ENCODE assay signal across 13 mouse cellular contexts in the genomic region with DNA sequence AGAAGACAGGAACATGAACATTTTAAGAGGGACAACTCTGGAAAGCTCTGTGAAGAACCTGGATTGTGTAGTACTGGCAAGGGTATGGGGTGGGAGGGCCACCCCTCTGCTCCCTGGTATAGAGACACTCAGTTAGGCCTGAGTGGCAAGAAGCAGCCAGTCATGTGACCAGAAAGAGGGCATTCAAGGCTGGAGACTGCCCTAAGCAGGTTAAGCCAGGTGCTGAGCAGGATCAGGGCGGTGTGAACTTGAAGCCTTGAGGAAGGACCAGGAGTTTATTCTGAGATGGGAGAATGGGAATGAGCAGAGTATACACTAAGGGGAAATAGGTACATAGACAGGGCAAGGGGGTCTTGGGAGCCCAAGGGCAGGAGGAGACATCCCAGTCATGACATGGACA. TPM values are rescaled to one million over a fixed set of nuclear protein-coding genes. Genes with fewer than 3 reads are reported as not detected.
DNase-seq lines count a peak whose midpoint lies in the region; ATAC-seq and TF ChIP-seq lines count a peak whose summit lies in the region.
"Had no signal": no experiment of that assay in that cellular context is flagged by ENCODE, and none has a peak within 500 bp of the region (broad histone marks: within the 10 kb centered on the region; RNA-seq: fewer than 3 reads in every experiment).

No protein-coding gene starts in this region.

- no peak overlapping the region for H3K4me2 ChIP-seq in hindbrain, embryonic 16.5 days (ENCODE audit: low read length)

- peaks cover 19% of the 10 kb centered on the region for H3K79me3 ChIP-seq in C2C12 (ENCODE audit: low read depth)

- intact Hi-C loops in left cerebral cortex, postnatal 36 days (cut with DNase I) = no loop called here

- ATAC-seq in hindbrain, embryonic 16.5 days = no peak

- no peak overlapping the region for H3K9ac ChIP-seq in hindbrain, embryonic 16.5 days (ENCODE audit: low read depth, low read length)

- no peak for DNase-seq in hindbrain, embryonic 10.5 days (ENCODE audit: low spot score)
- DNase-seq in ZHBTc4 (ENCODE audit: low read depth, low spot score) (peak; percentile 71), MN1 (ENCODE audit: low spot score) (no peak)
- peak; percentile 69 to 82 for DNase-seq in kidney, postnatal 36 days
- no peak for DNase-seq in left cerebral cortex, postnatal 36 days (ENCODE audit: low spot score in 2 of 2)
- no peak for DNase-seq in adrenal gland, adult 8-10 months
- DNase-seq: embryo, embryonic 11 days; gastrocnemius, postnatal 10 days; lung, adult 2 months had no signal

- peaks cover 53% of the 10 kb centered on the region for H3K36me3 ChIP-seq in hindbrain, embryonic 10.5 days
- H3K36me3 ChIP-seq in hindbrain, embryonic 16.5 days (ENCODE audit: control insufficient read depth, insufficient read depth, low read length) = peaks cover 24% of the 10 kb centered on the region
- H3K36me3 ChIP-seq in C2C12 (ENCODE audit: control insufficient read depth, insufficient read depth) = peaks cover 23% of the 10 kb centered on the region

- no peaks in the 10 kb centered on the region for H3K9me3 ChIP-seq in hindbrain, embryonic 10.5 days
- H3K9me3 ChIP-seq in hindbrain, embryonic 16.5 days (ENCODE audit: control insufficient read depth, low read length) = no peaks in the 10 kb centered on the region

- peaks cover 7% of the 10 kb centered on the region; the same call in 1 of the 2 replicates for H3K27me3 ChIP-seq in hindbrain, embryonic 10.5 days (ENCODE audit: insufficient read depth, poor library complexity, severe bottlenecking)
- no peaks in the 10 kb centered on the region for H3K27me3 ChIP-seq in hindbrain, embryonic 16.5 days (replicated peaks; ENCODE audit: control insufficient read depth, insufficient read depth, low read length)
- H3K27me3 ChIP-seq in C2C12 (ENCODE audit: control insufficient read depth, insufficient read depth, insufficient read length) = no peaks in the 10 kb centered on the region

- 98% methylated on average over 1 of the region's 1 CpGs for WGBS in hindbrain, embryonic 10.5 days
- 96% methylated on average over 1 of the region's 1 CpGs for whole genome bisulfite sequencing in hindbrain, embryonic 16.5 days

- H3K79me2 ChIP-seq in C2C12 (ENCODE audit: control insufficient read depth, insufficient read depth) = peaks cover 40% of the 10 kb centered on the region

- peaks cover 38% of the 10 kb centered on the region for H3K4me1 ChIP-seq in hindbrain, embryonic 10.5 days (replicated peaks)
- peaks cover 26% of the 10 kb centered on the region for H3K4me1 ChIP-seq in hindbrain, embryonic 16.5 days (ENCODE audit: control insufficient read depth, insufficient read depth, low read depth, low read length)

- peak overlapping the region; percentile 99; the same call in 1 of the 2 replicates for H3K4me3 ChIP-seq in hindbrain, embryonic 10.5 days
- no peak overlapping the region for H3K4me3 ChIP-seq in hindbrain, embryonic 16.5 days (ENCODE audit: low read length)
- H3K4me3 ChIP-seq in C2C12 (ENCODE audit: insufficient read depth, poor library complexity, severe bottlenecking) = no peak overlapping the region

- no peak overlapping the region for H3K27ac ChIP-seq in hindbrain, embryonic 10.5 days
- no peak overlapping the region for H3K27ac ChIP-seq in hindbrain, embryonic 16.5 days (ENCODE audit: low read depth, low read length)

- H3ac ChIP-seq in C2C12 (ENCODE audit: control insufficient read depth, insufficient read length, low read depth) = no peak overlapping the region

- no peak for TF ChIP-seq CTCF in C2C12 (IDR thresholded peaks at IDR 0.05; ENCODE audit: control insufficient read depth, insufficient read depth, insufficient read length)

TF ChIP-seq in C2C12, 6 proteins besides CTCF, POLR2A, EP300 and RAD21:
- TF ChIP-seq USF1 (IDR thresholded peaks at IDR 0.05; ENCODE audit: low read depth) (peak; percentile 8), MYOG (IDR thresholded peaks at IDR 0.05; ENCODE audit: control insufficient read depth, extremely low read depth, insufficient read length) (no peak)
TF ChIP-seq in C2C12: peak in this region for 1.

RNA-seq across cellular contexts. Expression of gene 2510039O18Rik, which starts 2.3 kb away (rescaled TPM):
- 11.9 and 14.9 TPM in 2 replicates for polyA plus RNA-seq in hindbrain, embryonic 10.5 days (2016; fragmentation: Nextera tagmentation; extraction: Ambion mirVana)
- polyA plus RNA-seq in hindbrain, embryonic 16.5 days (2015; fragmentation: Nextera tagmentation; extraction: Ambion mirVana) = 8.0 and 10.6 TPM in 2 replicates
- polyA plus RNA-seq in C2C12 (2012; fragmentation: generic; extraction: Trizol) = 46.5 TPM
- total RNA-seq in left cerebral cortex, postnatal 36 days (2021) = 10 to 100 TPM; 27.4 to 29.1 TPM
- total RNA-seq in adrenal gland, adult 8-10 months (2022) = 10 to 100 TPM; 45.5 to 52.4 (median 47.4) TPM

RNA-seq across cellular contexts. Expression of gene Plod1, which starts 6.4 kb away (rescaled TPM):
- polyA plus RNA-seq in hindbrain, embryonic 10.5 days (2016; fragmentation: Nextera tagmentation; extraction: Ambion mirVana) = 30.5 and 31.2 TPM in 2 replicates
- 28.4 and 34.8 TPM in 2 replicates for polyA plus RNA-seq in hindbrain, embryonic 16.5 days (2015; fragmentation: Nextera tagmentation; extraction: Ambion mirVana)
- polyA plus RNA-seq in C2C12 (2012; fragmentation: generic; extraction: Trizol) = 49.2 TPM
- 10 to 100 TPM; 15.7 to 16.5 TPM for total RNA-seq in left cerebral cortex, postnatal 36 days (2021)
- 10 to 100 TPM; 31.2 to 44.5 (median 39.4) TPM for total RNA-seq in adrenal gland, adult 8-10 months (2022)

RNA-seq across cellular contexts. Expression of gene Mfn2, which starts 38.5 kb away (rescaled TPM):
- 43.4 and 52.4 TPM in 2 replicates for polyA plus RNA-seq in hindbrain, embryonic 10.5 days (2016; fragmentation: Nextera tagmentation; extraction: Ambion mirVana)
- polyA plus RNA-seq in hindbrain, embryonic 16.5 days (2015; fragmentation: Nextera tagmentation; extraction: Ambion mirVana) = 107 and 115 TPM in 2 replicates
- 46.7 TPM for polyA plus RNA-seq in C2C12 (2012; fragmentation: generic; extraction: Trizol)
- total RNA-seq in left cerebral cortex, postnatal 36 days (2021) = 100 to 1,000 TPM; 181 to 206 TPM
- 100 to 1,000 TPM; 119 to 236 (median 168) TPM for total RNA-seq in adrenal gland, adult 8-10 months (2022)

RNA-seq across cellular contexts. Expression of gene Nppb, which starts 42.6 kb away (rescaled TPM):
- polyA plus RNA-seq in hindbrain, embryonic 10.5 days (2016; fragmentation: Nextera tagmentation; extraction: Ambion mirVana) = 0.29 TPM in 1 of 2 replicates, not detected in the other
- 0.20 and 0.21 TPM in 2 replicates for polyA plus RNA-seq in hindbrain, embryonic 16.5 days (2015; fragmentation: Nextera tagmentation; extraction: Ambion mirVana)
- polyA plus RNA-seq in C2C12 (2012; fragmentation: generic; extraction: Trizol) = 1.2 TPM
- not detected for total RNA-seq in left cerebral cortex, postnatal 36 days (2021)
- total RNA-seq in adrenal gland, adult 8-10 months (2022) = under 1 TPM in 1 of 4 experiments, not detected in 3; 0.40 TPM
- total RNA-seq: gastrocnemius, postnatal 10 days had no signal
- polyA plus RNA-seq: lung, adult 2 months; urinary bladder, adult 2 months had no signal

RNA-seq across cellular contexts. Expression of gene Nppa, which starts 57.5 kb away (rescaled TPM):
- 0.21 TPM in 1 of 2 replicates, not detected in the other for polyA plus RNA-seq in hindbrain, embryonic 10.5 days (2016; fragmentation: Nextera tagmentation; extraction: Ambion mirVana)
- polyA plus RNA-seq in hindbrain, embryonic 16.5 days (2015; fragmentation: Nextera tagmentation; extraction: Ambion mirVana) = 1.2 and 1.6 TPM in 2 replicates
- not detected for polyA plus RNA-seq in C2C12 (2012; fragmentation: generic; extraction: Trizol)
- not detected for total RNA-seq in left cerebral cortex, postnatal 36 days (2021)
- not detected for total RNA-seq in adrenal gland, adult 8-10 months (2022)
- total RNA-seq: ES-E14; gastrocnemius, postnatal 10 days had no signal

Comparison
In these comparisons a context has a peak if more than half of its experiments do, and no peak if none do; other contexts are left out.
1. DNase-seq: peak in ZHBTc4 (single experiment) and kidney, postnatal 36 days (2 of 2); none in hindbrain, embryonic 10.5 days (single experiment), MN1 (single experiment), left cerebral cortex, postnatal 36 days (0 of 2) and adrenal gland, adult 8-10 months (single experiment).